Mouse (Mus musculus) lung, embryonic 16.5 days (tissue): Measurements from ENCODE around the gene Grk5. TPM values are rescaled to one million over a fixed set of nuclear protein-coding genes. Genes with fewer than 3 reads are reported as not detected.
A peak's percentile ranks its signal among the peaks of the same experiment; 100 is the strongest.
"Not testable (repeated sequence)": the region's sequence is repeated elsewhere in the genome, so short reads cannot be mapped to it uniquely, and the experiment has no call there.

Experiments used
- ATAC-seq: fragments of 200-750 bp; cut with Nextera tagmentation; 2 replicates; pipeline ENCODE4 v1.8.0; 2017; ENCODE audit warnings: low read depth, mild to moderate bottlenecking, moderate library complexity
- H3K27ac ChIP-seq: fragments of 300-500 bp; sonication (generic); 2 replicates; pipeline ENCODE4 v1.5.1; 2014; ENCODE audit warnings: mild to moderate bottlenecking, control low read depth, low read length
- H3K27me3 ChIP-seq: fragments of 300-500 bp; sonication (generic); 2 replicates; pipeline ENCODE4 v1.6.1; 2014; ENCODE audit warnings: low read depth, low read length, mixed read lengths; ENCODE audit not compliant: control insufficient read depth, insufficient read depth
- H3K36me3 ChIP-seq: fragments of 300-500 bp; sonication (generic); 2 replicates; pipeline ENCODE4 v1.6.1; 2014; ENCODE audit warnings: low read length; ENCODE audit not compliant: control insufficient read depth, insufficient read depth
- H3K4me1 ChIP-seq: fragments of 300-500 bp; sonication (generic); replicated peaks from 2 replicates; pipeline ENCODE4 v1.6.1; 2014; ENCODE audit warnings: low read length, mixed read lengths; ENCODE audit not compliant: control insufficient read depth, insufficient read depth
- H3K4me2 ChIP-seq: fragments of 300-500 bp; sonication (generic); 2 replicates; pipeline ENCODE4 v1.6.1; 2014; ENCODE audit warnings: low read depth, low read length, control low read depth
- H3K4me3 ChIP-seq: fragments of 300-500 bp; sonication (generic); 2 replicates; pipeline ENCODE4 v1.5.1; 2014; ENCODE audit warnings: mild to moderate bottlenecking, low read length, control low read depth
- H3K9ac ChIP-seq: fragments of 300-500 bp; sonication (generic); 2 replicates; pipeline ENCODE4 v1.6.1; 2014; ENCODE audit warnings: low read length, control low read depth
- H3K9me3 ChIP-seq: fragments of 300-500 bp; sonication (generic); 2 replicates; pipeline ENCODE4 v1.6.1; 2016; ENCODE audit warnings: low read length; ENCODE audit not compliant: control insufficient read depth
- WGBS: fragments of 180-500 bp; shearing (Covaris S2); extraction: QIAGEN DNeasy Blood & Tissue Kit; methylation state at CpG from one replicate; pipeline ENCODE4 v1.1.7; 2014; 5-methylcytosine and 5-hydroxymethylcytosine counted together
- polyA plus RNA-seq: library from polyadenylated mRNA; unstranded; fragments of >200 nt; fragmentation: Nextera tagmentation; extraction: Ambion mirVana; gene quantifications from 2 replicates; pipeline ENCODE4 v1.2.1, GENCODE M21; 2015

Gene Grk5
- polyA plus RNA-seq, 1 experiment from 2014 or later: 4.9 TPM

DNA sequence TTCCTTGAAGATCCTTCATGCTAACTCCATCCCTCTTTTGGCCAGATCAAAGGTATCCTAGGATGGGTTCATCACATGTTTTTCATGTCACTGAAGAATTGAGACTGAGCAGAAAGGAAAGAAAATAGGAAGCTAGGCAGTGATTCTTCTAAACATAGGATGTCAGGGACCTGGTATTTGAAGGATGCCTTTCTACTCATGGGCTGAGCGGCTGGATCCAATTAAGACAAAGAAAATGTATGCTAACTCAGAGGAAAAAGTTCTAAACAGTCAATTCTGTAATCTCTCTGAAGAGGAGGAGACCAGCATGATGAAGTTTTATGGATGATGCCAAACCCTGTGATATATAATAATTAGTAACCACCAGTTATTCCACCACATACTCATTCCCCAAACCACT, 13.6 kb downstream of the Grk5 start:
- Histone ChIP-seq H3K9ac (no peak overlapping the region), H3K4me1 (peaks cover 10% of the 10 kb centered on the region), H3K4me2 (no peak overlapping the region), H3K4me3 (no peak overlapping the region), H3K27ac (0 out of 2 replicates have a peak overlapping the region, but pooled peaks have one; percentile 16), H3K36me3 (no peaks in the 10 kb centered on the region), H3K9me3 (no peaks in the 10 kb centered on the region), H3K27me3 (no peaks in the 10 kb centered on the region)
- WGBS: 47% methylated on average over 1 of the region's 1 CpGs
- ATAC-seq: no peak

DNA sequence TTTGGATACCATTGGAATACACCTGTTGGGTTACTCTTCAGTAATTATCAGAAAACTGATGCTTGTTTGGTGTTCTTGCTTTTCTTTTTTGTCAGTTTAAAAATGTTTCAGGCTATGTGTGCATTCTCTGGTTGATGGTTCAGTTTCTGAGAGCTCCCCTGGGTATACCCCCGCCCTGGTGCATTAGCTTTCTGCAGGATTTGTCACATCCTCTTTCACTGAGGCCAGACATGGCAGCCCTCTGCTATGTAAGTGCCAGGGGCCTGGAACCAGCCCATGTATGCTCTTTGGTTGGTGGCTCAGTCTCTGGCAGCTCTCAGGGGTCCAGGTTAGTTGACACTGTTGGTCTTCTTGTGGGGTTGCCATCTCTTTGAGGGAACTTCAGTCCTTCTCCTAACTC, 14.4 kb downstream of the Grk5 start:
- Histone ChIP-seq H3K4me2 (no peak overlapping the region), H3K4me1 (peaks cover 10% of the 10 kb centered on the region), H3K4me3 (no peak overlapping the region), H3K27me3 (no peaks in the 10 kb centered on the region), H3K9me3 (no peaks in the 10 kb centered on the region), H3K9ac (no peak overlapping the region), H3K27ac (no peak overlapping the region), H3K36me3 (no peaks in the 10 kb centered on the region)
- no peak for ATAC-seq
- WGBS: 72% methylated on average over 1 of the region's 1 CpGs

GRCm38 (mm10) chr19:60905477-60905876, 15.9 kb downstream of the Grk5 start:
- Histone ChIP-seq H3K27ac (no peak overlapping the region), H3K27me3 (no peaks in the 10 kb centered on the region), H3K4me1 (peaks cover 10% of the 10 kb centered on the region), H3K9me3 (no peaks in the 10 kb centered on the region), H3K4me2 (no peak overlapping the region), H3K4me3 (no peak overlapping the region), H3K36me3 (no peaks in the 10 kb centered on the region), H3K9ac (no peak overlapping the region)
- no peak for ATAC-seq
- WGBS: 96% methylated on average over 5 of the region's 5 CpGs

DNA sequence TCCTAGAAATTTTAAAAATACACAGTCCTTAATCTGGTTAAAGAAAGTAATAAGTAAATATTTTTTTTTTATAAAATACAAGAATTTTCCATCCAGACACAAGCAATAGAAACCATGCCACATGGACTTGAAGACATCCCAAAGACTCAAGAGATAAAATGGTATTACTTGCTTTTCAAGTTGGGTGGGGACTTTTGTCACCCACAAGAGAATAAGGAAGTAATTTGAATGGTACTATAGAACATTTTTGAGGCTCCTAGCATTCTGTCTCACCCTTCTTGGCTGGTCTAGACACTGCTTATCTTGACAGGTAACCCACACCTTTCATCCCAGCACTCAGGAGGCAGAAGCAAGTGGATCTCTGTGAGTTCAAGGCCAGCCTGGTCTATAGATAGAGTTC, 20.8 kb downstream of the Grk5 start:
- Histone ChIP-seq H3K27ac (no peak overlapping the region), H3K9me3 (no peaks in the 10 kb centered on the region), H3K4me3 (no peak overlapping the region), H3K4me1 (no peaks in the 10 kb centered on the region), H3K36me3 (no peaks in the 10 kb centered on the region), H3K27me3 (no peaks in the 10 kb centered on the region), H3K4me2 (no peak overlapping the region), H3K9ac (no peak overlapping the region)
- ATAC-seq: no peak

GRCm38 (mm10) chr19:60911653-60912052, 22.1 kb downstream of the Grk5 start:
- Histone ChIP-seq H3K4me1 (no peaks in the 10 kb centered on the region), H3K36me3 (no peaks in the 10 kb centered on the region), H3K4me2 (no peak overlapping the region), H3K9me3 (no peaks in the 10 kb centered on the region), H3K27me3 (no peaks in the 10 kb centered on the region), H3K4me3 (no peak overlapping the region), H3K27ac (no peak overlapping the region), H3K9ac (no peak overlapping the region)
- ATAC-seq: no peak
- WGBS: 51% methylated on average over 2 of the region's 2 CpGs

- Histone ChIP-seq H3K36me3 (no peaks in the 10 kb centered on the region), H3K27me3 (no peaks in the 10 kb centered on the region), H3K9me3 (no peaks in the 10 kb centered on the region), H3K4me1 (no peaks in the 10 kb centered on the region), H3K27ac (no peak overlapping the region), H3K4me2 (no peak overlapping the region), H3K9ac (no peak overlapping the region), H3K4me3 (no peak overlapping the region)
- WGBS: 37% methylated on average over 4 of the region's 4 CpGs
- ATAC-seq: no peak
Measured at GRCm38 (mm10) chr19:60915236-60915635, 25.7 kb downstream of the Grk5 start.

DNA sequence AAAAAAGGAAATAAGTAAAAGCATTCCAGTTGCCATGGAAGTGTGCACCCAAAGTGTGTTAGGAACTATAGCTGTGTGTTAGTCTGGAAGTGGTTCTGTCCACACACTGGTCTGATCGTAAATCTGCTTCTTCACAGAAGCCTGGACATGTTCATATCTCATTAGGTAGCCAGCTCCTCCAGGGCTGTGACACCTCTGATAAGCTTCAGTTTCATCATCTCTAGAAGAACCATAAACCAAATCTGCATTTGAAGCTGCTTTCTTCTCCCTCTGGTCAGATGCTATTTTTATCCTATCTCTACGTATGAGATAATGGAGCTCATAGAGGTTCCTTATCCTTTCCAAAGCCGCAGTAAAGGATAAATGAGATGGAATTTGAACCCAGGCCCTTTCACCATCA, 26.3 kb downstream of the Grk5 start:
- no peaks in the 10 kb centered on the region for H3K4me1 ChIP-seq
- no peak overlapping the region for H3K4me3 ChIP-seq
- WGBS: 69% methylated on average over 3 of the region's 3 CpGs
- no peaks in the 10 kb centered on the region for H3K9me3 ChIP-seq
- ATAC-seq: no peak
- H3K27ac ChIP-seq: no peak overlapping the region
- H3K4me2 ChIP-seq: no peak overlapping the region
- no peak overlapping the region for H3K9ac ChIP-seq
- no peaks in the 10 kb centered on the region for H3K36me3 ChIP-seq
- no peaks in the 10 kb centered on the region for H3K27me3 ChIP-seq

GRCm38 (mm10) chr19:60916869-60917570, 27.5 kb downstream of the Grk5 start:
- H3K9ac ChIP-seq: no peak overlapping the region

GRCm38 (mm10) chr19:60924534-60924933, 35.0 kb downstream of the Grk5 start:
- H3K27ac ChIP-seq, H3K9ac ChIP-seq, H3K27me3 ChIP-seq, H3K9me3 ChIP-seq, H3K4me3 ChIP-seq, H3K36me3 ChIP-seq, ATAC-seq, H3K4me1 ChIP-seq, H3K4me2 ChIP-seq: not testable (repeated sequence)

More at GRCm38 (mm10) chr19:60916869-60917570, 27.5 kb downstream of the Grk5 start:
- no peak for ATAC-seq
- Histone ChIP-seq H3K9me3 (no peaks in the 10 kb centered on the region), H3K27ac (no peak overlapping the region), H3K4me1 (no peaks in the 10 kb centered on the region), H3K4me3 (no peak overlapping the region), H3K4me2 (no peak overlapping the region), H3K36me3 (no peaks in the 10 kb centered on the region), H3K27me3 (no peaks in the 10 kb centered on the region)
- WGBS: 78% methylated on average over 6 of the region's 6 CpGs

GRCm38 (mm10) chr19:60935001-60935400, 45.5 kb downstream of the Grk5 start:
- H3K4me1 ChIP-seq: peaks cover 8% of the 10 kb centered on the region
- H3K27ac ChIP-seq: no peak overlapping the region
- no peaks in the 10 kb centered on the region for H3K9me3 ChIP-seq
- no peaks in the 10 kb centered on the region for H3K36me3 ChIP-seq
- no peak overlapping the region for H3K9ac ChIP-seq
- H3K4me3 ChIP-seq: no peak overlapping the region
- H3K4me2 ChIP-seq: no peak overlapping the region
- ATAC-seq: no peak
- no peaks in the 10 kb centered on the region for H3K27me3 ChIP-seq
